Mouse (Mus musculus) thymus, postnatal 10 days (tissue): ENCODE data around the gene Eya3.
"Not testable (repeated sequence)": the region's sequence is repeated elsewhere in the genome, so short reads cannot be mapped to it uniquely, and the experiment has no call there.

Experiments used
- DNase-seq, 2 experiments: peaks; one replicate each; pipeline ENCODE4 v3.0.0; 2021; ENCODE audit warnings: low spot score in 2 of 2

Gene Eya3

GRCm38 (mm10) chr4:132647439-132647838, 8.7 kb downstream of the Eya3 start:
- no peak for DNase-seq

- no peak for DNase-seq
Measured at GRCm38 (mm10) chr4:132649271-132649999, 10.6 kb downstream of the Eya3 start.

GRCm38 (mm10) chr4:132652842-132653241, 14.1 kb downstream of the Eya3 start:
- DNase-seq: no peak

DNA sequence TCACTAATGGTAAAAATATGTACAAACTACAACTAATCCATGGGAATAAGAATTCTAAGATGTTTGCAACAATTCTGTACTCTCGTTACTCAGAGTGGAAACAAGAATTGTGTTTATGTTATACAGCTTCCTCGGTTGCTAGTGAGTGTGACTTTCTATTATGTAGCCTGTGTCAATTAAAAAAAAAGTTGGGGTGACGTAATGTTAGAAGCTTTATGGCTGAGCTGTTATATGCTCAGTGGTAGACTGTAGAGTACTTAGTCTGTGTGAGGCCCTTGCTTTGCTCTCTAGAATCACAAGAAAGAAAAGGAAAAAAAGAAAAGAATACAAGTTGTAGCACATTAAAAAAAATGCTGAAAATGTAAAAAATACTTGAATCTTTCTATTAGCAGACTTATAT, 15.0 kb downstream of the Eya3 start:
- DNase-seq: no peak

GRCm38 (mm10) chr4:132655290-132655689, 16.5 kb downstream of the Eya3 start:
- DNase-seq: no peak

DNA sequence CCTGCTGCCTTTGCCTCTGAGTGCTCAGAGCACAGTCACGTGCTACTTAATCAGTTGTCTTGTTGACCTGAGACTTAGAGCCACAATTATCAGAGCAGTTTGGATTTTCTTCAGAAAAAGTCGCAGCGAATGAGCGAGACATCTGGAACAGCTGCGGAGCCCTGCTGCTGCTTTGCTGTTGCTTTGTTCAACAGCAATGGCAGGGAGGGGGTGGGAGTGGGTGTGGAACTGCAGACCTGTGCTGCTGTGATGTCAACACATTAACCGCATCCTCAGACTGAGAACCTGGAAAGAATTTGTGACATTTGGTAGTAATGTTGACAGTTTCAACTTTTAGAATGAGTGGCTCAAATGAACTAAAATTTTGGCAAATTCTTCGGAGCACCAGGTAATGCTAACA, 20.3 kb downstream of the Eya3 start:
- DNase-seq: no peak

DNA sequence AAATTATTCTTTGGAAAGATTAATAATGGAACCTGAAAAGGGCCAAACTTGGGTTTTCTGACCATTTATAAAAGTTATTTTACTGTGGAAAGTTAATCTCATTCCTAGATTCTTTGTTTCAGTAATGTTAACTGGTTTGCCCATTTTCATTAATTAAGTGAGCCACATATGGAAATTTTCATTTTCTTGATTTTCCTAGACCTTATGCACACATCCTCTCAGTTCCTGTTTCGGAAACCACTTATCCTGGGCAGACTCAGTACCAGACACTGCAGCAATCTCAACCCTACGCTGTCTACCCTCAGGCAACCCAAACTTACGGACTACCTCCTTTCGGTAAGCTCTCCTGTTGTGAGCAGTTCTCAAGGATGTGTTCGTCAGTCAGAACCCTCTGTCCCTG, 33.9 kb downstream of the Eya3 start:
- no peak for DNase-seq

- peak in 1 of 2 experiments; percentile 9 for DNase-seq
Measured at GRCm38 (mm10) chr4:132676771-132677539, 38.2 kb downstream of the Eya3 start.

DNA sequence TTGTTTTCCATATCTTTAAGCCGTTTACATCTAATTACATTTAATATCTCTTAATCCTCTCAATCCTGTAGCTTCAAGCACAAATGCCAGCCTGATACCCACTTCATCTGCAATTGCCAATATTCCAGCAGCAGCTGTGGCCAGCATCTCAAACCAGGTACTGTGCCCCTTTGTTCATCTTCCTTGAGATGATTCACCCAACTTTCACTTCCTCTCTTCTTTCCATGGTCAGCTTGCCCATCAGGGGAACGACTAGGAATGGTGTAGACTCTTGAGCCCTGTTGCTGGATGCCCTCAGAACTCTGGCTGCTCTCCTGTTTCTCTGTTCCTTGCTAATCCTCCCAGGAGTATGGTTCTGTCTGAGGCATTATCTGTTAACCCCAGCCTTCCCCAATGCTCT, 50.8 kb downstream of the Eya3 start:
- no peak for DNase-seq

- no peak for DNase-seq
Measured at GRCm38 (mm10) chr4:132693366-132693765, 54.6 kb downstream of the Eya3 start.

DNA sequence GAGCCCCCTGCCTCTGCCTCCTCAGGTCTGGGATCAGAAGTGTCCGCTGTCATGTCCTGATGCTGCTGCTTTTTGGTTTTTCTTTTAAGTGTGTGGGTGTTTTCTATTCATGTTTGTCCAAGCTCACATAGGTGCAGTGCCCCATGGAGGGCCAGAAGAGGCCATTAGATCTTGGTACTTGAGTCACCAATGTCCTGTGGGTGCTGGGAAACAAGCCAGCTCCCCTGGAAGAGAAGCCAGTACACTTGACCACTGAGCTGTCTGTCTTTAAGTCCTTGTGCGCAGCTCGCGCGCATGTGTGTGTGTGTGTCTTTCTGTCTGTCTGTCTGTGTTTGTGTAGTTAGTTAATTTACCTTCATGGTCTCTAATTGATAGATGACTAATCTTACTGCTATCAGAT, 63.3 kb downstream of the Eya3 start:
- DNase-seq: no peak

GRCm38 (mm10) chr4:132706885-132707284, 68.1 kb downstream of the Eya3 start:
- no peak for DNase-seq

- DNase-seq: no peak
Measured at GRCm38 (mm10) chr4:132713181-132713580, 74.4 kb downstream of the Eya3 start.

DNA sequence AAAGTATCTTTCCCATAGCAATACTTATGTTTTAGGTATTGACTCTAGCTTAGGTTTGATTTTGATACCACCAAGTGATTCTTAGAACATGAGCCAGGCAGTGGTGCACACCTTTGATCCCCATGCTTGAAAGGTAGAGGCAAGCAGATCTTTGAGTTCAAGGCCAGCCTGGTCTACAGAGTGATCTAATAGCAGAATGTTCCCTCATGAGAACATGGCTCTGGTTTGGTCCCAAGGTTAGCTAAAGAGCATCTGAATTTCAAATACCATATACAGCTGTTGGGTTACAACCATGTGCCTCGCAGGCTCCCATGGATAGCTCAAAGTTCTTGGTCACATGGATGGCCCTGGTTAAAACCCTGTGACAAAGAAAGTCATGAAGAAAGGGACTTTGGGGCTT, 79.5 kb downstream of the Eya3 start:
- no peak for DNase-seq

GRCm38 (mm10) chr4:132728233-132728632, 89.4 kb downstream of the Eya3 start:
- DNase-seq: no peak

DNA sequence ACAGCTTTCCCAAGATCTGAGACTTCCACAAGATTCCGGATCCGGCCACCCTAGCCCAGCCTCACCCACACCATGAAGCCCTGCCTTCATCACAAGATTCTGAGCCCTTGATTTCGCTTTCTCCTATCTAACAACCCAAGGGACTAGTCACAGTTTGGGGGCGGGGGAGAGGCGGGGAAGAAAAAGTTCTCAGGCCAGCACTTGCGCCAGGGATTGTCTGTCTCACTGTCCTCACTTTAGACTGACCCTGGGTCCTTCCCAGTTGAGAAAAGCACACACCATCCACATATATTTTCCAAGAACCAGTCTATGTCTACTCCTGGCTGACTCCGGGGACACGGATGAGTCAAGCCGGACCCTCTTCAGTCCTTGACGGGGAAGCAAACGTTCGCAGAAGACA, 92.8 kb downstream of the Eya3 start:
- DNase-seq: no peak

- peak; percentile 60 to 82 for DNase-seq
Measured at GRCm38 (mm10) chr4:132732148-132732684, 93.4 kb downstream of the Eya3 start, which contains the start of gene Xkr8. Gene Xkr8 (minus strand): TSS chr4:132732546.

GRCm38 (mm10) chr4:132733071-132733770, 94.4 kb downstream of the Eya3 start:
- DNase-seq: no peak

- no peak for DNase-seq
Measured at GRCm38 (mm10) chr4:132734766-132735165, 96.0 kb downstream of the Eya3 start.

- no peak for DNase-seq
Measured at GRCm38 (mm10) chr4:132735389-132735788, 96.6 kb downstream of the Eya3 start.

DNA sequence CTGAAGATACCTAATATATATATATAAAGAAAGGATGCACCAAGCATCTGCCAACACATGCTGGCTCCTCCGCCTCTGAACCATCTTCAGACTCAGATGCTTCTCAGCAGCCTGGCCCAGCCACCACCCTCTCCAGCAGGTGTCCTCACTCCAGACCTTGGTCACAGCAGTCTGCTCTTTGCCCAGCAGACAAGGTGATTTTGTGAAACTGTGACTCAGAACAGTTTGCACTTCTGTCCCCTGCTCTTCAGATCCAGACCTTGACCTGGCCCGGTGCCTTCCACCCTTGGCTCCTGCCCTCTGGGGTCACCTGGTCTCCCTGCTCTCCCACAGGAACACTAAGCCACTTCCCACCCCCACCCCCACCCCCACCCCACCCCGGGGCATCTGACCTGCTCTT, 97.1 kb downstream of the Eya3 start:
- no peak for DNase-seq

- DNase-seq: not testable (repeated sequence)
Measured at GRCm38 (mm10) chr4:132737154-132737553, 98.4 kb downstream of the Eya3 start.
